Mouse (Mus musculus): ENCODE measurements around the gene Ranbp17. TPM values are rescaled to one million over a fixed set of nuclear protein-coding genes. Genes with fewer than 3 reads are reported as not detected.

Gene Ranbp17
- polyA plus RNA-seq, 1 experiment, result 6.7 TPM

- Histone ChIP-seq H3K4me3 (ENCODE audit: insufficient read depth, low read length) (no peak overlapping the region), H3K4me1 (ENCODE audit: control insufficient read depth, insufficient read depth, low read length) (no peaks in the 10 kb centered on the region), H3K27ac (ENCODE audit: insufficient read depth, low read length) (no peak overlapping the region)
- TF ChIP-seq CTCF (IDR thresholded peaks at IDR 0.05; ENCODE audit: borderline replicate concordance, insufficient read depth, low read length) (no peak), POLR2A (IDR thresholded peaks at IDR 0.05; ENCODE audit: low read depth, low read length) (no peak)
Measured at GRCm38 (mm10) chr11:33199117-33199514, 314.4 kb downstream of the Ranbp17 start.

DNA sequence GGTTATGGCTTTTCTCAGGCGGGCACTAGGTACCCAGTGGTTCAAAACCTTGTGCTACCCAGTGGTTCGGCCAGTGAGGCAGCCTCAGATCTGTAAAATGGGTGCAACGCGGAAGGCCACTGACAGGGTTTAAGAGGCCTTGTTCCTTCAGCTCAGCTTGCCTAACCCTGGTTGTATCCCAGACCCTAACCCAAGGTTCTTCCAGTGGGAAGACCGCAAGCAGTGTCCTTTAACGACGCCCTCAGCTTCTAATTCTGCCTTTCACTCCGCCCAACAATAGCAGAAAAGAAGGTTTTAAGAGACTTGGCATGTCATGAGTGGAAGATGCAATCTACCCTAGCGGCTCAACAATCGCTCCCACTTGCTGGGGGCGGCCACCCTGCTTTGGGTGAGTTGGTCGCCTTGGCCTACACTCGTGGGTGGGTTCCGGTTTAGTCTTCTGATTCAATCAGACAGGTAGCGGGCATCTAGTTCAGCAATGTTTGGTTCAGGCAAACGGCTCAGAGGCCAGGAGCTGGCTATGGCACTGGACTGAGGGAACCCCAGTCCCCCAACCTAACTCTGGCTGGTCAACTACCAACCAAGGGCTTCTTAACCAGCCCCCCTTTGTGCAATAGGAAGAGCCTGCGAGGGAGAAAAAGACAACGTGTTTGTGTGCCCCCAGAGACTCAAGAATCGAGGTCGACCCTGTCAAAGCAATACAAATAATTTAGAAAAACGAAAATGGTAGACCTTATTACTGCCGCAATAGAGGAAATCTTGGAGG, 315.0 kb downstream of the Ranbp17 start:
- TF ChIP-seq CTCF (IDR thresholded peaks at IDR 0.05; ENCODE audit: borderline replicate concordance, insufficient read depth, low read length), result no peak
- no peak for TF ChIP-seq POLR2A (IDR thresholded peaks at IDR 0.05; ENCODE audit: low read depth, low read length)
- Histone ChIP-seq H3K4me3 (ENCODE audit: insufficient read depth, low read length) (no peak overlapping the region), H3K27ac (ENCODE audit: insufficient read depth, low read length) (no peak overlapping the region), H3K4me1 (ENCODE audit: control insufficient read depth, insufficient read depth, low read length) (no peaks in the 10 kb centered on the region)

DNA sequence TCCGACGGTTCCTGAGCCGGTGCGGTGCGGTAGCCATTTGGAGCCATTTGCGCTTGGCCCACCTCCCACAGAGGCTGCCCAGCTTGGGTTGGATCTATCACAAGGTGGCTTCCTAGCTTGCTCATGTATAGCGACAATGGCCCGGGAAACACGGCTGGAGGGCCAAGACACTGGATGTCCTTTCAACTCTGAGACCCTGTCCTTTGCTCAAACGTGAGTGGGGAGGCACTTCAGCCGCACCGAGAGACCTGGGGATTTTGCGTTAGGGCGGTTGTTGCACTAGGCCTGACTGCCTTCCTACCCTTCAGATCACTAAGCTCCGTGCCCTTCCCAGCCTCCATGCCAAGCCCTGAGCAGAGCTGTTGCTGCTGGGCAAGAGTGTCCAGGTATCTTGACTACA, 315.9 kb downstream of the Ranbp17 start:
- TF ChIP-seq CTCF (IDR thresholded peaks at IDR 0.05; ENCODE audit: borderline replicate concordance, insufficient read depth, low read length) (no peak), POLR2A (IDR thresholded peaks at IDR 0.05; ENCODE audit: low read depth, low read length) (no peak)
- Histone ChIP-seq H3K27ac (ENCODE audit: insufficient read depth, low read length) (no peak overlapping the region), H3K4me1 (ENCODE audit: control insufficient read depth, insufficient read depth, low read length) (no peaks in the 10 kb centered on the region), H3K4me3 (ENCODE audit: insufficient read depth, low read length) (no peak overlapping the region)

GRCm38 (mm10) chr11:33197133-33197514, 316.4 kb downstream of the Ranbp17 start:
- Histone ChIP-seq H3K4me1 (ENCODE audit: control insufficient read depth, insufficient read depth, low read length) (no peaks in the 10 kb centered on the region), H3K27ac (ENCODE audit: insufficient read depth, low read length) (no peak overlapping the region), H3K4me3 (ENCODE audit: insufficient read depth, low read length) (no peak overlapping the region)
- no peak for TF ChIP-seq CTCF (IDR thresholded peaks at IDR 0.05; ENCODE audit: borderline replicate concordance, insufficient read depth, low read length)
- TF ChIP-seq POLR2A (IDR thresholded peaks at IDR 0.05; ENCODE audit: low read depth, low read length), result no peak

DNA sequence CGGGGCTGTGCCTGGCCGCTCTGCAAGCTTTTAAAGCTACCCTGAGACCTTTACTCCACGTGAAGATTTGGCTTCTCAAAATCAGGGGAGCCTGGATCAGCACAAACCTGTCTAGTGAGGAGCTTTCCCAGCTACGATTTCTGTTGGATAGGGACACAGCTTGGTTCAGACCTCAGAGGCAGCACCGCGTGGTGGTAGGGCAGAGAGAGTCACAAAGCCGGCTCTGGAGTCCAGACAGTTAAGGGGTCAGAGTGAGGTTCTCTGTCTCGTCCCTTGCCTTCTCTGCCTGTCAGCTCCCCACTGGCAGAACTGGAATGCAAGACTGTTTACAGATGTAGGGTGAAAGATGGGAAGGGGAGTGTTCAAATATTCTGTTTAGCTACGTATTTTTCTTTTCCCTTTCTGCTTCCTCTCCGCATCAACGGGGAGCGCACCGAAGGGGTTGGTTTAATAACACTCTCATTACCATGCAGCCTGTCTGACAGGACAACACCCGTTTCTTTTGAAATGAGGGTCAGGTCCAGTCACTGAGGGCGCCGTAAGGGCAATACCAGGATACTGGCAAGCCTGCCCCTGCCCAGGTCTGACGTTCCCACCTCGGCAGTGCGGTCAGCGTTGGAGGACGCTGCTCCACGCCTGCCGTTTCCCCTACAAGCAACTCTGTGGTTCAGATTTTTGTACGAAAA, 317.0 kb downstream of the Ranbp17 start:
- H3K4me1 ChIP-seq (ENCODE audit: control insufficient read depth, insufficient read depth, low read length), result no peaks in the 10 kb centered on the region
- no peak overlapping the region for H3K27ac ChIP-seq (ENCODE audit: insufficient read depth, low read length)
- TF ChIP-seq CTCF (IDR thresholded peaks at IDR 0.05; ENCODE audit: borderline replicate concordance, insufficient read depth, low read length), result no peak
- no peak for TF ChIP-seq POLR2A (IDR thresholded peaks at IDR 0.05; ENCODE audit: low read depth, low read length)
- no peak overlapping the region for H3K4me3 ChIP-seq (ENCODE audit: insufficient read depth, low read length)

GRCm38 (mm10) chr11:33195531-33196446, 317.8 kb downstream of the Ranbp17 start:
- Histone ChIP-seq H3K27ac (ENCODE audit: insufficient read depth, low read length) (no peak overlapping the region), H3K4me1 (ENCODE audit: control insufficient read depth, insufficient read depth, low read length) (no peaks in the 10 kb centered on the region), H3K4me3 (ENCODE audit: insufficient read depth, low read length) (no peak overlapping the region)
- no peak for TF ChIP-seq POLR2A (IDR thresholded peaks at IDR 0.05; ENCODE audit: low read depth, low read length)
- TF ChIP-seq CTCF (IDR thresholded peaks at IDR 0.05; ENCODE audit: borderline replicate concordance, insufficient read depth, low read length), result no peak

DNA sequence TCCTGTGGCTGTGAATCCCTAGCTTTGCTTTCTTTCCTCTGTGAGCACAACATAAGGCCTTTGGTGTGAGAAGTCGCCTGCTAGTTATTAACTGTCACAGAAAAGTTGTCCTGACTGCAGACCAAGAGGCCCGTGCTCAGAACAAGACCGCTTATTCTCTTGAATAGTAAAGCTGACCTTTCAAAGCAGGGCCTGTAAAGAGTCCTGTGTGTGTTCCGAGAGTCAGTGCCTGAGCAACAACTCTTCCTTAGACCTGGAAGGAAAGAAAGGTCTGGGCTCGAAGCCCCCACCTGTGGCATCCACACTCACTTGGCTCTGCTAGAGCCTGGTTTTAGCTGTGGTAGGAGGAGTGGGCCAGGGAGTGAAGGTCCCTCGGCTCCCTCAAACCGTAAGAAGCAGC, 318.5 kb downstream of the Ranbp17 start:
- TF ChIP-seq POLR2A (IDR thresholded peaks at IDR 0.05; ENCODE audit: low read depth, low read length), result no peak
- no peak for TF ChIP-seq CTCF (IDR thresholded peaks at IDR 0.05; ENCODE audit: borderline replicate concordance, insufficient read depth, low read length)
- H3K27ac ChIP-seq (ENCODE audit: insufficient read depth, low read length), result no peak overlapping the region
- H3K4me1 ChIP-seq (ENCODE audit: control insufficient read depth, insufficient read depth, low read length), result no peaks in the 10 kb centered on the region
- no peak overlapping the region for H3K4me3 ChIP-seq (ENCODE audit: insufficient read depth, low read length)

- Histone ChIP-seq H3K4me3 (ENCODE audit: insufficient read depth, low read length) (no peak overlapping the region), H3K27ac (ENCODE audit: insufficient read depth, low read length) (no peak overlapping the region), H3K4me1 (ENCODE audit: control insufficient read depth, insufficient read depth, low read length) (no peaks in the 10 kb centered on the region)
- TF ChIP-seq CTCF (IDR thresholded peaks at IDR 0.05; ENCODE audit: borderline replicate concordance, insufficient read depth, low read length), result no peak
- no peak for TF ChIP-seq POLR2A (IDR thresholded peaks at IDR 0.05; ENCODE audit: low read depth, low read length)
Measured at GRCm38 (mm10) chr11:33193695-33194094, 319.9 kb downstream of the Ranbp17 start.

DNA sequence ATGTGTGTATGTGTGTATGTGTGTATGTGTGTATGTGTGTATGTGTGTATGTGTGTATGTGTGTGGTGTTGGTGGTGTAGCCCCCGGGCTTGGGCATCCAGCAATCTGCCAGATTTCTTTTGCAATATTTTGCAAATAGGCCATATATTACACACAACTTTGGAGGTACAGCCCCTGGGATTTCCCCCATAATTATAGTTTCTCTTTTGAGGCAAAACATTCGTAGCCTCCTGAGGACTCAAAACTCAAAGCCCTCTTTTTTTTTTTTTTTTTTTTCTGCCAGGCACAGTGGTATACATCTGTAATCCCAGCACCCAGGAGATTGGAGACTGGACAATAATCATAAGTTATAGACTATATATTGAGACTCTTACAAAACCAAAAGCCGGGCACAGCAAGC, 331.7 kb downstream of the Ranbp17 start:
- H3K4me1 ChIP-seq (ENCODE audit: control insufficient read depth, insufficient read depth, low read length), result no peaks in the 10 kb centered on the region
- H3K27ac ChIP-seq (ENCODE audit: insufficient read depth, low read length), result no peak overlapping the region
- no peak overlapping the region for H3K4me3 ChIP-seq (ENCODE audit: insufficient read depth, low read length)
- no peak for TF ChIP-seq CTCF (IDR thresholded peaks at IDR 0.05; ENCODE audit: borderline replicate concordance, insufficient read depth, low read length)
- no peak for TF ChIP-seq POLR2A (IDR thresholded peaks at IDR 0.05; ENCODE audit: low read depth, low read length)
